40 mouse cellular contexts compared by ENCODE assay signal in genomic region chr17:37535173-37535572, GRCm38 (mm10). TPM values are rescaled to one million over a fixed set of nuclear protein-coding genes. Genes with fewer than 3 reads are reported as not detected.
"Had no signal": no experiment of that assay in that cellular context is flagged by ENCODE, and none has a peak within 500 bp of the region (broad histone marks: within the 10 kb centered on the region; RNA-seq: fewer than 3 reads in every experiment).

No protein-coding gene starts in this region.

- H3K9me3 ChIP-seq: heart, embryonic 10.5 days; heart, embryonic 12.5 days; hindbrain, embryonic 13.5 days; hindbrain, embryonic 15.5 days; intestine, embryonic 15.5 days; limb, embryonic 13.5 days; limb, embryonic 15.5 days; liver, embryonic 12.5 days had no signal

- H3K9ac ChIP-seq: heart, embryonic 12.5 days; hindbrain, embryonic 13.5 days; hindbrain, embryonic 15.5 days; intestine, embryonic 15.5 days; limb, embryonic 13.5 days; limb, embryonic 15.5 days; liver, embryonic 12.5 days; liver, embryonic 14.5 days had no signal

- DNase-seq: gastrocnemius, adult 2 months; gastrocnemius, postnatal 10 days; gastrocnemius, postnatal 25 days; heart, adult 18-20 months; heart, postnatal 10 days; kidney, adult 18-20 months; kidney, adult 8-10 months; kidney, postnatal 10 days; kidney, postnatal 25 days; kidney, postnatal 4 days; left cerebral cortex, postnatal 4 days had no signal

- ATAC-seq: hindbrain, postnatal 0 days; intestine, embryonic 15.5 days; intestine, postnatal 0 days; liver, embryonic 12.5 days had no signal

- H3K27me3 ChIP-seq: heart, embryonic 12.5 days; hindbrain, embryonic 13.5 days; hindbrain, embryonic 15.5 days; intestine, embryonic 15.5 days; limb, embryonic 13.5 days; limb, embryonic 15.5 days; liver, embryonic 12.5 days had no signal

- H3K27ac ChIP-seq: gastrocnemius, adult 2 months; heart, embryonic 10.5 days; hindbrain, embryonic 13.5 days; hindbrain, embryonic 15.5 days; hindbrain, postnatal 0 days; intestine, embryonic 15.5 days; layer of hippocampus, adult 2 months; left cerebral cortex, adult 2 months; limb, embryonic 13.5 days; limb, embryonic 15.5 days; liver, embryonic 12.5 days; liver, embryonic 14.5 days had no signal

- H3K4me1 ChIP-seq: heart, embryonic 10.5 days; heart, embryonic 12.5 days; hindbrain, embryonic 13.5 days; hindbrain, embryonic 15.5 days; intestine, embryonic 15.5 days; limb, embryonic 13.5 days; limb, embryonic 15.5 days; liver, embryonic 12.5 days had no signal

- H3K36me3 ChIP-seq: heart, embryonic 10.5 days; heart, embryonic 12.5 days; hindbrain, embryonic 13.5 days; hindbrain, embryonic 15.5 days; intestine, embryonic 15.5 days; limb, embryonic 13.5 days; limb, embryonic 15.5 days; liver, embryonic 12.5 days had no signal

- H3K4me3 ChIP-seq: gastrocnemius, adult 2 months; heart, embryonic 10.5 days; heart, embryonic 12.5 days; hindbrain, embryonic 13.5 days; hindbrain, embryonic 15.5 days; intestine, embryonic 15.5 days; layer of hippocampus, adult 2 months; left cerebral cortex, adult 2 months; limb, embryonic 13.5 days; limb, embryonic 15.5 days; liver, embryonic 12.5 days had no signal

RNA-seq across cellular contexts. Expression of gene Olfr111, which starts 27.3 kb away (rescaled TPM):
- total RNA-seq: gastrocnemius, adult 2 months; gastrocnemius, postnatal 10 days; gastrocnemius, postnatal 25 days; gastrocnemius, postnatal 4 days; granulocyte monocyte progenitor cell, adult 5-6 weeks; heart, adult 18-20 months; heart, adult 8-10 months; heart, postnatal 10 days; heart, postnatal 25 days; hematopoietic stem cell, adult 5-6 weeks; hindbrain, postnatal 0 days; layer of hippocampus, adult 2 months; layer of hippocampus, postnatal 10 days; layer of hippocampus, postnatal 25 days; left cerebral cortex, adult 2 months; left cerebral cortex, postnatal 10 days; left cerebral cortex, postnatal 25 days; liver, adult 2 months had no signal
- polyA plus RNA-seq: heart, embryonic 10.5 days; heart, embryonic 14.5 days; heart, embryonic 16.5 days; hindbrain, embryonic 11.5 days; hindbrain, embryonic 13.5 days; hindbrain, embryonic 15.5 days; hindbrain, postnatal 0 days; intestine, postnatal 0 days; kidney, embryonic 14.5 days; kidney, embryonic 16.5 days; limb, embryonic 11.5 days; limb, embryonic 13.5 days; limb, embryonic 15.5 days; liver, adult 2 months; liver, embryonic 12.5 days had no signal

RNA-seq across cellular contexts. Expression of gene Olfr112, which starts 34.1 kb away (rescaled TPM):
- total RNA-seq: gastrocnemius, adult 2 months; gastrocnemius, postnatal 10 days; gastrocnemius, postnatal 25 days; gastrocnemius, postnatal 4 days; granulocyte monocyte progenitor cell, adult 5-6 weeks; heart, adult 18-20 months; heart, adult 8-10 months; heart, postnatal 10 days; heart, postnatal 25 days; hematopoietic stem cell, adult 5-6 weeks; hindbrain, postnatal 0 days; layer of hippocampus, adult 2 months; layer of hippocampus, postnatal 10 days; layer of hippocampus, postnatal 25 days; left cerebral cortex, adult 2 months; left cerebral cortex, postnatal 10 days; left cerebral cortex, postnatal 25 days; left cerebral cortex, postnatal 4 days; liver, adult 2 months had no signal
- polyA plus RNA-seq: heart, embryonic 10.5 days; heart, embryonic 12.5 days; heart, embryonic 14.5 days; heart, embryonic 16.5 days; hindbrain, embryonic 11.5 days; hindbrain, embryonic 13.5 days; hindbrain, embryonic 15.5 days; hindbrain, postnatal 0 days; intestine, embryonic 15.5 days; intestine, postnatal 0 days; kidney, embryonic 14.5 days; kidney, embryonic 16.5 days; limb, embryonic 11.5 days; limb, embryonic 13.5 days; limb, embryonic 15.5 days; liver, adult 2 months; liver, embryonic 12.5 days; liver, embryonic 14.5 days had no signal

RNA-seq across cellular contexts. Expression of gene Olfr113, which starts 42.3 kb away (rescaled TPM):
- total RNA-seq: gastrocnemius, adult 2 months; gastrocnemius, postnatal 10 days; gastrocnemius, postnatal 25 days; gastrocnemius, postnatal 4 days; granulocyte monocyte progenitor cell, adult 5-6 weeks; heart, adult 18-20 months; heart, adult 8-10 months; heart, postnatal 10 days; heart, postnatal 25 days; hematopoietic stem cell, adult 5-6 weeks; hindbrain, postnatal 0 days; layer of hippocampus, adult 2 months; layer of hippocampus, postnatal 10 days; layer of hippocampus, postnatal 25 days; left cerebral cortex, adult 2 months; left cerebral cortex, postnatal 10 days; left cerebral cortex, postnatal 25 days; left cerebral cortex, postnatal 4 days; liver, adult 2 months had no signal
- polyA plus RNA-seq: heart, embryonic 10.5 days; heart, embryonic 12.5 days; heart, embryonic 14.5 days; heart, embryonic 16.5 days; hindbrain, embryonic 11.5 days; hindbrain, embryonic 13.5 days; hindbrain, embryonic 15.5 days; hindbrain, postnatal 0 days; intestine, embryonic 15.5 days; intestine, postnatal 0 days; kidney, embryonic 14.5 days; kidney, embryonic 16.5 days; limb, embryonic 11.5 days; limb, embryonic 13.5 days; limb, embryonic 15.5 days; liver, adult 2 months; liver, embryonic 12.5 days; liver, embryonic 14.5 days had no signal

RNA-seq across cellular contexts. Expression of gene Olfr110, which starts 42.9 kb away (rescaled TPM):
- total RNA-seq: gastrocnemius, adult 2 months; gastrocnemius, postnatal 10 days; gastrocnemius, postnatal 25 days; gastrocnemius, postnatal 4 days; granulocyte monocyte progenitor cell, adult 5-6 weeks; heart, adult 18-20 months; heart, adult 8-10 months; heart, postnatal 10 days; heart, postnatal 25 days; hematopoietic stem cell, adult 5-6 weeks; hindbrain, postnatal 0 days; layer of hippocampus, adult 2 months; layer of hippocampus, postnatal 10 days; layer of hippocampus, postnatal 25 days; left cerebral cortex, adult 2 months; left cerebral cortex, postnatal 10 days; left cerebral cortex, postnatal 25 days; left cerebral cortex, postnatal 4 days; liver, adult 2 months had no signal
- polyA plus RNA-seq: heart, embryonic 10.5 days; heart, embryonic 12.5 days; heart, embryonic 14.5 days; heart, embryonic 16.5 days; hindbrain, embryonic 11.5 days; hindbrain, embryonic 13.5 days; hindbrain, embryonic 15.5 days; hindbrain, postnatal 0 days; intestine, embryonic 15.5 days; intestine, postnatal 0 days; kidney, embryonic 14.5 days; kidney, embryonic 16.5 days; limb, embryonic 11.5 days; limb, embryonic 13.5 days; limb, embryonic 15.5 days; liver, adult 2 months; liver, embryonic 12.5 days had no signal

RNA-seq across cellular contexts. Expression of gene H2-M2, which starts 51.8 kb away (rescaled TPM):
- total RNA-seq: gastrocnemius, adult 2 months; gastrocnemius, postnatal 10 days; gastrocnemius, postnatal 25 days; gastrocnemius, postnatal 4 days; granulocyte monocyte progenitor cell, adult 5-6 weeks; heart, postnatal 10 days; heart, postnatal 25 days; hematopoietic stem cell, adult 5-6 weeks; hindbrain, postnatal 0 days; layer of hippocampus, adult 2 months; layer of hippocampus, postnatal 10 days; layer of hippocampus, postnatal 25 days; left cerebral cortex, adult 2 months; left cerebral cortex, postnatal 10 days; left cerebral cortex, postnatal 25 days; left cerebral cortex, postnatal 4 days had no signal
- polyA plus RNA-seq: heart, embryonic 10.5 days; heart, embryonic 12.5 days; heart, embryonic 14.5 days; hindbrain, embryonic 11.5 days; hindbrain, embryonic 13.5 days; hindbrain, embryonic 15.5 days; hindbrain, postnatal 0 days; intestine, embryonic 15.5 days; kidney, embryonic 14.5 days; kidney, embryonic 16.5 days; limb, embryonic 11.5 days; limb, embryonic 13.5 days; limb, embryonic 15.5 days; liver, adult 2 months; liver, embryonic 12.5 days; liver, embryonic 14.5 days had no signal
